Mouse (Mus musculus): ENCODE results near the gene Hmgn2. TPM values are rescaled to one million over a fixed set of nuclear protein-coding genes. Genes with fewer than 3 reads are reported as not detected.
"Not testable (repeated sequence)": the region's sequence is repeated elsewhere in the genome, so short reads cannot be mapped to it uniquely, and the experiment has no call there.

The Hmgn2 gene
- polyA plus RNA-seq, 1 experiment, result 148 TPM

DNA sequence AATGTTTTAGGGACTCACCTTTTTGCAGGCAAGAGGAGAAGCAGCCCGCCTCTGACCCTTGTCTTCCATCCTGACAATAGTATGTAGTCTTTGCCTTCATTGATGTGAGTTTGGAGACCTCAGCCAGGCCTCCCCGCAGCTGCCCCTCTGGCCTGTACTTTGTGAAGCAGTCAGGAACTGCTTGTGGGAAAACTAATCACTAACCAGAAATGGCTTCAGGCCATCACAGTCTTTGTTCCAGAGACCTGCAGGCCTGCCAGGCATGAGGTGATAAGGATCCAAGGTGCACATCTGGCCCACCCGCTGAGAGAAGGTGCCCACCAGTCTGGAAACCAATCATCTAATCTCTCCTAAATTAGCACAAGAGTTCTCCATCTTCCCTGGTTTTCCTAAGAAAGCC, 36.7 kb downstream of the Hmgn2 start:
- no peak for DNase-seq
- 77% methylated on average over 3 of the region's 3 CpGs for WGBS
- TF ChIP-seq POLR2A (IDR thresholded peaks at IDR 0.05; ENCODE audit: borderline replicate concordance, insufficient read depth, low read length), result no peak
- TF ChIP-seq CTCF (IDR thresholded peaks at IDR 0.05; ENCODE audit: borderline replicate concordance, insufficient read depth, low read depth, low read length), result no peak
- H3K27ac ChIP-seq (ENCODE audit: insufficient read depth, low read length), result no peak overlapping the region
- no peaks in the 10 kb centered on the region for H3K4me1 ChIP-seq (ENCODE audit: control insufficient read depth, insufficient read depth, low read length)
- H3K27me3 ChIP-seq (ENCODE audit: control insufficient read depth, insufficient read depth, low read length), result no peaks in the 10 kb centered on the region
- no peak overlapping the region for H3K4me3 ChIP-seq (replicated peaks; ENCODE audit: insufficient read depth, low read depth, low read length)

DNA sequence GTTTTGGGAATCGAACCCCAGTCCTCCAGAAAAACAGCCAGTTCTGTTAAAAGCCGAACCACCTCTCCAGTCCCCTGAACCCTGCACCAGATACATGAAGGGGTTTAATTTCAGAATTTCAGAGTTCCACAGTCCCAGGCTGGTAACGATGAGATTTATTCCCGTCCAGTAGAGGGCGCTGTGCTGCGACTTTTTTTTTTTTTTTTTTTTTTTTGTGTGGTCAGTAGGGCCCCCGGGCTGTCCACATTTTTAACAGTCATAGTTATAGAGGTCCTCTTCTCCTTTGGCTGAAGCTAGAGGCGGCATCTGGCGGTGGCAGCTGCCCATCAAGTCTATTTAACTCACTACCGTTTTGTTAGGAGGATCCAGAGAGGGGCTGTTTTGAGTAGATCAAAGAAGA, 37.1 kb downstream of the Hmgn2 start:
- Histone ChIP-seq H3K4me1 (ENCODE audit: control insufficient read depth, insufficient read depth, low read length) (no peaks in the 10 kb centered on the region), H3K27me3 (ENCODE audit: control insufficient read depth, insufficient read depth, low read length) (no peaks in the 10 kb centered on the region), H3K4me3 (replicated peaks; ENCODE audit: insufficient read depth, low read depth, low read length) (no peak overlapping the region), H3K27ac (ENCODE audit: insufficient read depth, low read length) (no peak overlapping the region)
- 13% methylated on average over 10 of the region's 10 CpGs for WGBS
- TF ChIP-seq POLR2A (IDR thresholded peaks at IDR 0.05; ENCODE audit: borderline replicate concordance, insufficient read depth, low read length) (no peak), CTCF (IDR thresholded peaks at IDR 0.05; ENCODE audit: borderline replicate concordance, insufficient read depth, low read depth, low read length) (peak; percentile 51; the same call in 1 of the 2 replicates)
- DNase-seq, result peak in 1 of 2 experiments; percentile 18

DNA sequence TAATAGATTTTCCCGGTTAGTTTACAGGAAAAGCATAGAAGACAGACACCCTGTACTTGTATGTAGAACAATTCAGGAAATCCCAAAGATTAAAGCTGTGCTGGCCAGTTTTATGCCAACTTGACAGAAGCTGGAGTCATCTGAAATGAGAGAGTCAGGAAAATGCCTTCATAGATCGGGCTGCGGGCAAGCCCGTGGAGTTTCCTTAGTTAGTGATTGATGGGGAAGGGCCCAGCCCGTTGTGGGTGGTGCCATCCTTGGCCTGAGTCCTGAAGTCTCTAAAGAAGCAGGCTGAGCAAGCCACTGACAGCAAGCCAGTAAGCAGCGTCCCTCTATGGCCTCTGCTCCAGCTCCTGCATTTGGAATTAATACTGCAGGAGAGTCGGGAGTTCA, 39.2 kb downstream of the Hmgn2 start:
- WGBS, result 30% methylated on average over 7 of the region's 7 CpGs
- Histone ChIP-seq H3K4me1 (ENCODE audit: control insufficient read depth, insufficient read depth, low read length) (no peaks in the 10 kb centered on the region), H3K4me3 (replicated peaks; ENCODE audit: insufficient read depth, low read depth, low read length) (no peak overlapping the region), H3K27me3 (ENCODE audit: control insufficient read depth, insufficient read depth, low read length) (no peaks in the 10 kb centered on the region), H3K27ac (ENCODE audit: insufficient read depth, low read length) (no peak overlapping the region)
- no peak for DNase-seq
- TF ChIP-seq CTCF (IDR thresholded peaks at IDR 0.05; ENCODE audit: borderline replicate concordance, insufficient read depth, low read depth, low read length) (no peak), POLR2A (IDR thresholded peaks at IDR 0.05; ENCODE audit: borderline replicate concordance, insufficient read depth, low read length) (no peak)

DNA sequence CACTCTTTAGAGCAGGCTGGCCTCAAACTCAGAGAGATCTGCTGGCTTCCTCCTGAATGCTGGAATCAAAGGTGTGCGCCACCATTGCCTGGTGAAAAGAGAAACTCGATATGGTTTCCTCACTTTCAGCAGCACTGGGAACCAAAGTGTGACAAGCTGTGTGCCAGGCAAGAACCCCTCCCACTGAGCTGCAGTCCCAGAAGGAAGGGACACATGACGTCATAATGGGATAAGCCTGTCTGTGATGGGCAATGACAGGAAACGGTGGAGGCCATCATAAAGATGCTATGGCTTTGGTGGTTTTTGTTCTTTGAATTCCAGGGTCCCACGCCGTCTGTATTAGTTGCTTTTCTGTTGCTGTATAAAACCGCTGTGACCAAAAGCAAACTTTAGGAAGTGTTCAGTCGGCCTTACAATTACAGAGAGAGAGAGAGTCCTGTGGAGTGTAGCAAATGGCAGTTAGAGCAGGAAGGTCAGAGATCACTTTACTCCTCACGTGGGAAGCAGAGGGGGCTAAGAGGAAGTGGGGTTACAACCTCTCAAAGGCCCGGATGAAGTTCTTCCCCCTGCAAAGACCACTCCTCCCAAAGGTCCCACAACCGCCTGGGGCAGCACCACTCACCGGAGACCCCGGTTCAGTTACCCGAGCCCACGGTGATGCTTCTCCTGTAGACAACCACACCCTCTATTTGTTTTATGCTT, 39.7 kb downstream of the Hmgn2 start:
- TF ChIP-seq POLR2A (IDR thresholded peaks at IDR 0.05; ENCODE audit: borderline replicate concordance, insufficient read depth, low read length), result no peak
- Histone ChIP-seq H3K27me3 (ENCODE audit: control insufficient read depth, insufficient read depth, low read length) (no peaks in the 10 kb centered on the region), H3K4me1 (ENCODE audit: control insufficient read depth, insufficient read depth, low read length) (no peaks in the 10 kb centered on the region), H3K4me3 (replicated peaks; ENCODE audit: insufficient read depth, low read depth, low read length) (no peak overlapping the region), H3K27ac (ENCODE audit: insufficient read depth, low read length) (no peak overlapping the region)
- no peak for DNase-seq
- 62% methylated on average over 15 of the region's 15 CpGs for WGBS

DNA sequence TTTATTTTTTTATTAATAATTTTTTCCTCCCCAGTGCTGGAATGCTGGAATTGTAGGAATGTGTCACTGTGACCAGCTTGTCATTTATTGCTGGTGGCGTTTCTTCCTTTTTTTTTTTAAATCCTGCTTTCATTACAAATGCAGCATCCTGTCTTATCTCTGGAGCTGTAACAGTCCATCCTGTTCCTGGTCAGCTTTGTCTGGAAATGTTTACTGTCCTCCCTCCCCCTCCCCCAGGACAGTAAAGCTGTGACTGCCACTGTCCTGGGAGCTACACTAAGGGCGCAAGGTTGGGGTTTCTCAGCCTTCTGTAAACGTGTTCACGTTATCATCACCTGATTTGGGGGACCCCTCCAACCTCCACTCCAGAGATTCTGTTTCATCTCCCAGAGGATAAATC, 43.2 kb downstream of the Hmgn2 start:
- WGBS, result 92% methylated on average over 4 of the region's 4 CpGs
- no peaks in the 10 kb centered on the region for H3K27me3 ChIP-seq (ENCODE audit: control insufficient read depth, insufficient read depth, low read length)
- DNase-seq, result no peak

DNA sequence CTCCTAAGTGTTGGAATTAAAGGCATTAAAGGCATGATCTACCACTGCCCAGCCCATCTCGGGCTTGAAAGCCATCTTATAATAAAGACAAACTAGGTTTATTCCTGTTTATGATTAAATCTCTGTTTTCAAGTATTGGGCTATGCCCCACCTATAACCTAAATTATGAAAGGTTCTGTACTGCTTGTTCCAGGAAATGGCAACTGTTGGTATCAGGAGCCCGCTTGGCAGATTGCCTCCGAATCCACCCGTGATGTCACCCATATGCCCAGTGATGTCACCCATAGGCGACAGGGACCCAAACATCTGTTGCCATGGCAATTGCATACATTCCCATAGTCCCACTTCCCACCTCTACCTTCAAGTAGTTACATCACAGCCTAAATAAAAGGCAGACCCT, 44.7 kb downstream of the Hmgn2 start:
- TF ChIP-seq CTCF (IDR thresholded peaks at IDR 0.05; ENCODE audit: borderline replicate concordance, insufficient read depth, low read depth, low read length), result no peak
- no peak for TF ChIP-seq POLR2A (IDR thresholded peaks at IDR 0.05; ENCODE audit: borderline replicate concordance, insufficient read depth, low read length)

More for the DNA sequence above, 43.2 kb downstream of the Hmgn2 start:
- Histone ChIP-seq H3K27ac (ENCODE audit: insufficient read depth, low read length) (no peak overlapping the region), H3K4me1 (ENCODE audit: control insufficient read depth, insufficient read depth, low read length) (no peaks in the 10 kb centered on the region), H3K4me3 (replicated peaks; ENCODE audit: insufficient read depth, low read depth, low read length) (no peak overlapping the region)
- TF ChIP-seq POLR2A (IDR thresholded peaks at IDR 0.05; ENCODE audit: borderline replicate concordance, insufficient read depth, low read length) (no peak), CTCF (IDR thresholded peaks at IDR 0.05; ENCODE audit: borderline replicate concordance, insufficient read depth, low read depth, low read length) (no peak)

DNA sequence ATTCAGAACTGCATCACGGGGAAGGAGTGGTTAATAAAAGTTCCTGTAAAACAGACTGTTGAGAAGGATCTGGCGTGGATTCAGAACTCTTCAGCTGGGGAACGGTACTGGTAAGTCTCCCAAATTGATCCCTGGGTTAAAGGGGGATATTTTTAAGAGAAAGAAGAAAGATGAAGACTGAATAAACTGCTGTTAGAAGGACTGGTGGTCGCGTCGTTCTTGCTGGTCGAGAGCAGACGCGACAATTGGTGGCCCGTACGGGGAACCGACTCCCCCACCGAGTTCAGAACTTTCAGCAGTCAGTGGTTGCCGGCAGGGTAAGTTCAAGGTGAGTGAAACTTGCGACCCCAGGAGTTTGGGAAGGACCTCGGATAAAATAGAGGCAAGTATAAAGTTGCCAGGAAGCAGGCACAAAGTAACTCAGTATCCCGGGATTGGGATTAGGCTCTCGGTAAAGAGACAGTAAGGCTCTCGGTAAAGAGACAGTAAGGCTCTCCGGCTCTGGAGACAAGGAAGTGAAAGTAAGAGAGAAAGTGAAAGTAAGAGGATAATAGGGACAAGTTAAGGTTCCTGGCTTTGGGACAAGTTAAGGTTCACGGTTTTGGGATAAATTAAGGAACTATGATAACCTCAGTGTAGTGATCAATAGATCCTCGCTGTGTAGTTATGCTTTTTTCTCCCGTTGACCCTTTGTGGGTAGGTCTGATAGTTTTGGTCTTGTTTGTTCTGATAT, 50.2 kb downstream of the Hmgn2 start:
- H3K27ac ChIP-seq (ENCODE audit: insufficient read depth, low read length); H3K27me3 ChIP-seq (ENCODE audit: control insufficient read depth, insufficient read depth, low read length); H3K4me3 ChIP-seq (replicated peaks; ENCODE audit: insufficient read depth, low read depth, low read length); H3K4me1 ChIP-seq (ENCODE audit: control insufficient read depth, insufficient read depth, low read length): not testable (repeated sequence)
- peak in 1 of 2 experiments; percentile 31 for DNase-seq
- WGBS, result 87% methylated on average over 23 of the region's 23 CpGs

More for the DNA sequence above, 44.7 kb downstream of the Hmgn2 start:
- no peak overlapping the region for H3K4me3 ChIP-seq (replicated peaks; ENCODE audit: insufficient read depth, low read depth, low read length)
- no peak overlapping the region for H3K27ac ChIP-seq (ENCODE audit: insufficient read depth, low read length)
- no peaks in the 10 kb centered on the region for H3K4me1 ChIP-seq (ENCODE audit: control insufficient read depth, insufficient read depth, low read length)
- no peak for DNase-seq
- no peaks in the 10 kb centered on the region for H3K27me3 ChIP-seq (ENCODE audit: control insufficient read depth, insufficient read depth, low read length)
- WGBS, result 84% methylated on average over 5 of the region's 5 CpGs

Other genes with a start within 250 kb of the Hmgn2 start
- 49.4 and 52.2 TPM in 2 replicates for gene Arid1a, start 211.9 kb downstream of the Hmgn2 start, polyA plus RNA-seq (2012; rRNA removed)
- gene Rps6ka1, start 80.9 kb downstream of the Hmgn2 start, polyA plus RNA-seq (2012; rRNA removed), result 93.6 and 114 TPM in 2 replicates
- gene Dhdds, start 32.3 kb upstream of the Hmgn2 start, polyA plus RNA-seq (2012; rRNA removed), result 75.8 and 76.6 TPM in 2 replicates
- gene Lin28a, start 50.2 kb upstream of the Hmgn2 start, polyA plus RNA-seq (2012; rRNA removed), result 0.16 and 0.23 TPM in 2 replicates
- not detected in 2 replicates for gene Zfp683, start 85.2 kb upstream of the Hmgn2 start, polyA plus RNA-seq (2012; rRNA removed)
- 0.65 and 0.89 TPM in 2 replicates for gene Crybg2, start 92.2 kb upstream of the Hmgn2 start, polyA plus RNA-seq (2012; rRNA removed)
- gene Cd52, start 126.4 kb upstream of the Hmgn2 start, polyA plus RNA-seq (2012; rRNA removed), result 2.6 and 2.8 TPM in 2 replicates
- 14.8 and 15.0 TPM in 2 replicates for gene Ubxn11, start 133.9 kb upstream of the Hmgn2 start, polyA plus RNA-seq (2012; rRNA removed)
- 238 and 258 TPM in 2 replicates for gene Sh3bgrl3, start 160.1 kb upstream of the Hmgn2 start, polyA plus RNA-seq (2012; rRNA removed)
- gene Cep85, start 218.5 kb upstream of the Hmgn2 start, polyA plus RNA-seq (2012; rRNA removed), result 24.8 and 25.2 TPM in 2 replicates
- gene Gm7534, start 234.4 kb upstream of the Hmgn2 start, polyA plus RNA-seq (2012; rRNA removed), result not detected in 2 replicates